Mouse (Mus musculus): Measurements from ENCODE around the gene Ubqln3.

The Ubqln3 gene

DNA sequence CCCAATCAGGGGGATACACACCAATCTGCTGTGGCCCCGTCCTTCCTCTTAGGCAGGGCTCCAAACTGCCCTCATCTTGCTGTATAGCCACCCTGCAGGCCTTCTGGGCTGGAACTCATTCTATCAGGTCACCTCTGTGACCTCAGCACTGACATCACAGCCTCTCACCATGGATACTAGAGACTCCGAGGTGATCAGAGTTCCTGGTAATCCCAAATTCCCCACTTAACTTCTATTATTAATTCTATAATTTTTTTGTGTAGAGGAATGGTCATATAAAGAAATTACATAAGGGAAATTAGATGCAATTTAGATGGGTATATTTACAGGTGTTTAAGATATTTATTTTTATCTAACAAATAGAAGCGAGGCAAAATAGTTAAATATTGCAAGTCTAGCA, at the start of gene Ubqln3:
Ubqln3 (minus strand) TSS at position 101 of the 400 bp plus-strand sequence.
- DNase-seq = no peak

DNA sequence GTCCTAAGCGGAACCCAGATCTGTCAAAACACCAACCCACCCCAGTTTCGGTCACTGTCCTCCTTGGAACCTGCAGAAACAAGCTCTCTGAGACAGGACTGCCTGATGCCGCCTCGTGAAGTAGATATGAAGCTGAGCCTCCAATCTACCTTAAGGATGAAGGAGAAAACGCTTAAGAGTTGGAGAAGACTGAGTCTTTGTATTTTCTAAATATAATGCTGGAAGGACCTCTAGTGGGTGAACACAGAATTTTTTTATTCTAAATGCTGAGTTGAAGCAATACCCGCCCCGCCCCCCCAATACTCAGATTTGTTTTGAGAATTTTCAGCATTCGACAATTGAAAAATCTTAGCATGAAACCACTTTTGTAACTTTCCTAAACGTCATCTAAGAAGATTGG, 48.2 kb upstream of the Ubqln3 start:
- no peak for DNase-seq

DNA sequence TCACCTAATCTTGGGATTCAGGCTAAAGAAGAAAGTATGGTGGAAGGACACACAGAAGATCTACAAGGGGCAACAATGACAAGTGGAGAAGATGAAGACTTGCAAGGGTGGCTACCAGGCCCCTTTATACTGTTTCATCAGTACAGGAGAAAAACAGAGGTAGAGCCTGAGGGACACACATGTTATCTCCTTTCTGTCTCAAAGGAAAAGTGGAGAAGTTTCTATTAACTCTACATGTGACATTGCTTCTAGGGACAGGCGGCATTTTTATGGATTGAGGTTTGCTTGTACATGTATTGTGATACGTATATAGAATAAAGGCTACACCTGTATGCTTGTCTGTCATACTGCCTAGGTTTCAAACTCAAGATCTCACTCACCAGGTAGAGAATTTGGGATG, 40.2 kb upstream of the Ubqln3 start, which contains the start of gene Olfr648:
Olfr648 (minus strand) TSS at position 101 of the 400 bp plus-strand sequence.
- no peak for DNase-seq

DNA sequence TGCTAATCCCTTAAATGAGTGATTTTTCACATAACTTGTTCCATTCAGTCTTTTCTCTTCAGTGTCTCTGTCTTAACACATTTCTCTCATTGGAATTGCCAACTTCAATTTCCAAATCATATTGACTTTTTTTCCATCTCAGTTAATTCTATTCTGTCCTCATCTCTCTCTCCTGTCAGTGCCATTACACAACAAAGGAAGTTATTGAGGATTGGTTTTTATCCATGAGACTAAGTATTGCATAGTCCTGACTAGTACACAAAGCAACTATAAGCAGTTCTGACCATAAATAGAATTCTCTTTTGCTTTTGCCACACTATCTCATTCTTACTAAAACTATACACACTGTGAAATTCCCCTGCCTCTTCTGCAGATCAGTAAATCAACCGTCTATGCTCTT, 36.0 kb upstream of the Ubqln3 start:
- DNase-seq = no peak

DNA sequence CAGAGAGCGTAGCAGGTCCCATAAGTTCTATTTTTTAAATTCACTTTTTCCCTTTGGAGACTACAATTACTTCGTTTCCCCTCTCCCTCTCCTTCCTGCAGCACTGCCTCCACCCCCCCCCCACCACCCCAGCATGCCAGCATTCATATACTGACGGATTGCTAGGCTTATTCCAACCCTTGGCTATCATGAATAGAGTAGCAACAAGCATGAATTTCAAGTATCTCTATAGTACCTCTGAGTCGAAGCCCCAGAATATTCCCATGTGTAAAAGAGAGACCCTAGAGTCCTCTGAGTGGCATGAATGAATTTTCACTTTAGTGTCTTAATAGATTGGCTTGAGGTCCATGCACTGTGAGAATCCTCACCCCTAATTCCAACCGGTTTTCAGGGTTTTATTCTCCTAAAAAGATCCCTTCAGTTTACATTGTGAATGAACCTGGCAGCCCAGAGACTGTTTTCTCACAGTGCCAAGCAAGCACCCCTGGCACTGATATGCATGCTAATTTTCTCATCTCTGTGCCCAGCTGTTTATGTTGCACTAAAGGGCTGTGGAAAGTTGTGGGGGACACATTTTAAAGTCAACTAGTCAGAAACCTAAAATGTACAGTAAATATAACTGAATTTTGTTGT, 35.5 kb upstream of the Ubqln3 start:
- no peak for DNase-seq

DNA sequence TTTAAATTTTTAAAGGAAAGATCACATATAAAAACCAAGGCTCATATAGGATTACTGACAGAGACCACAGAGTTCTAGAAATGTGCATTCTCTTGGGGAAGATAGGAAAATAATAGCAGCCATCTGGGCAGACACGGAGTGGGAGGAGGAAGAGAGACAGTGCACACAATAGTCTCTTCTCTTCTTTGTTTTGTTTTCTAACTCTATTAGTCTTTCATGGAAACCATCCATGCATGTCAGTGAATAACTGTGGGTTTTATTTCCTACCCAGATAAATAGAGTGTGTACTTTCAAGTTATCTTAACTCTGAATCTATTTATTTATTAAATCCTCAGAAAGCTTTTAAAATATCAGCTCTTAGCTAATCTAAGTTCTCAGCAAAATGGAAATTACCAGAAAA, 32.0 kb upstream of the Ubqln3 start:
- DNase-seq = no peak

DNA sequence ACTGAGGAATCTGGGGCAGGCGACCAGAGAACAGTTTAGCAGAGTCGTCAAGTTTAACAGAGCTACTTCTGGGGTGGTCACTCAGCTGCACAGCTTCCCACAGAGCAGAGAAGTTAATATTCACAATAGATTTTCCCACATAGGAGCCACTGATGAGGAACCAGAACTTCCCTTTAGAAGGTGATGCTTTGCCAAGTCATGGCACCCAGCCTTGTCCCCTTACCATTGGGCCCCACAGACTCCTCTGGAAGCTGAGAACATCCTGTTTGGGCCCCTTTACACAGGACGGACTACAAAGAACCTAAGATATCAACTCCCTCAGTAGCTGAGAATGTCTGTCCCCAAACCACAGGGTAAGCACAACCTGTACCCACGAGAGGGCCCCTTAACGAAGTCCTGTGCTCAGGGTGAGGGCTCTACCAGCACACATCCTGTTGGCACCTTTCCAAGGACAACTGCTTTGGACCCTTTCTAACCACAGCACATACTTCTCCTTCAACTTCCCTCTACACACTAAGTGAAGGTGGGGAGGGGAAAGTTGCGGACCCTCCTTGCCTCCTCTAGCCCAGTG, 26.6 kb upstream of the Ubqln3 start:
- DNase-seq = no peak

GRCm38 (mm10) chr7:104167105-104167504, 24.0 kb upstream of the Ubqln3 start:
- no peak for DNase-seq

DNA sequence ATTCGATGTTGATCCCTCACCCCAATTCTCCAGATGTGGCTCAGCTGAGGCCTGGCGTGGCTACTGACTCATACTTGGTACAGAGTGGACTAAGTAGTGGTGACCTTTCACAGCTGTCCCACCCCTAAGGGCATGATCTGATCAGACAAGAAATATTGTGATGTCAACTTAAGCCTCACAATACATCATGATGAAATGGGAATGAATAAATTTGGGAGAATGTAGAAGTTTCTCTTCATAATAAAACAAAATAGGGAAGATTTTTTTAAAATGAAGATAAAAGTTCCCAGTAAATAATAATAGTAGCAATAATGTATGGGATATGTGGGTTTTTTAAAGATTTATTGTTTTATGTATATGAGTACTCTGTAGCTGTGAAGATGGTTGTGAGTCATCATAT, 7.4 kb upstream of the Ubqln3 start, which contains the start of gene Ubqlnl:
Ubqlnl (minus strand) TSS at position 101 of the 400 bp plus-strand sequence.
- DNase-seq = no peak

DNA sequence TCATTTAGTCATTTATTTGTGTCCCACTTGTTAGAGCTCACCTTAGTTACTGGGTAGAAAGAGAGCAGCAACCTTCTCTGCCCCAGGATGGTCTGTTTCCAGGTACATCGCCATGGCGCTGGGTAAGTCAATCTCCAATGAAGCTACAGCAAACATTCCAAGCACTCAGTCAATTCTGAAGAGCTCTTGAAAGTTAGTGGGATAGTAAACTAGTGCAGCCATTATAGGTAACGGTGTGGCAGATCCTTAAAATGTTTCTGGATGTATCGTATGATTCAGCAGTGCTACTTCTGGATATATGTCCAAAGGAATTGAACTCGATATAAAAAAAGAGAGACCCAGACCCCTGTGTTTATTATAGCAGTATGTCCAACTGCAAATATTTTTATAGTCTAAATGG, 5.8 kb downstream of the Ubqln3 start, which contains the start of gene Olfr643:
Olfr643 (minus strand) TSS at position 101 of the 400 bp plus-strand sequence.
- DNase-seq = no peak

- no peak for DNase-seq
These were observed 13.4 kb downstream of the Ubqln3 start, which contains the start of gene Ubqln5 for GRCm38 (mm10) chr7:104129726-104130125. Gene Ubqln5 (minus strand): TSS chr7:104129826.

- no peak for DNase-seq
These were observed 38.4 kb downstream of the Ubqln3 start, which contains the start of gene Olfr646 for GRCm38 (mm10) chr7:104104757-104104972. Gene Olfr646 (plus strand): TSS chr7:104104873.

- DNase-seq = no peak
These were observed 38.9 kb downstream of the Ubqln3 start for GRCm38 (mm10) chr7:104103913-104104756.

All from cerebellum, adult 11-12 months (tissue).